In the genomic region with DNA sequence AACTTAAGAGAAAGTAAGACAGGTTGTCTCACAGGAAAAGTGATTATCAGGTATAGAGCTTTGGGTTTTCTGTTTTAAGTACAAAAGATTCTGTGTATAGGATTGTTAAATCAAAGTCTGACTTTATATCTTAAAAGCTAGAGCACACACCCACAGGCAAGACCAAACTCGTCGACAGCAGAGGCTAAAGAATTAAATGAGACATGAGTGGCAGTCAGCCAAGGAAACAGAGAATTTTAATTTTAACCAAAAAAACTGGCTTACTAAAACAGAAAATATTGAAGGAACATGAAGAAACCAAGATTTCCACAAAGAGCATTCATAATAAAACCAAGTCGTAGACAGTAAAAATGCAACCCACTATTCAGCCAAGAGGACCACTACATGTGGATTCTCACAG, we compare ENCODE assay signal across 23 mouse cellular contexts.
A peak's percentile ranks its signal among the peaks of the same experiment; 100 is the strongest.
DNase-seq lines count a peak whose midpoint lies in the region; ATAC-seq lines count a peak whose summit lies in the region.
"Had no signal": no experiment of that assay in that cellular context is flagged by ENCODE, and none has a peak within 500 bp of the region (broad histone marks: within the 10 kb centered on the region; RNA-seq: fewer than 3 reads in every experiment).

No protein-coding gene starts in this region.

- H3K27ac ChIP-seq in liver, embryonic 11.5 days (ENCODE audit: low read depth, low read length) = no peak overlapping the region
- H3K27ac ChIP-seq: hindbrain, embryonic 15.5 days; limb, embryonic 15.5 days; lung, embryonic 15.5 days; midbrain, embryonic 15.5 days; stomach, embryonic 15.5 days had no signal

- no peaks in the 10 kb centered on the region for H3K27me3 ChIP-seq in liver, embryonic 11.5 days (replicated peaks; ENCODE audit: control insufficient read depth, insufficient read depth, low read length)
- H3K27me3 ChIP-seq: hindbrain, embryonic 15.5 days; limb, embryonic 15.5 days; lung, embryonic 15.5 days; midbrain, embryonic 15.5 days; stomach, embryonic 15.5 days had no signal

- H3K4me3 ChIP-seq in liver, embryonic 11.5 days (ENCODE audit: low read depth, low read length) = no peak overlapping the region
- H3K4me3 ChIP-seq: erythroblast, embryonic 14.5 days; hindbrain, embryonic 15.5 days; limb, embryonic 15.5 days; lung, embryonic 15.5 days; midbrain, embryonic 15.5 days; stomach, embryonic 15.5 days had no signal

- no peak overlapping the region for H3K9ac ChIP-seq in liver, embryonic 11.5 days (ENCODE audit: low read depth, low read length)
- H3K9ac ChIP-seq: hindbrain, embryonic 15.5 days; limb, embryonic 15.5 days; lung, embryonic 15.5 days; midbrain, embryonic 15.5 days; stomach, embryonic 15.5 days had no signal

- DNase-seq in frontal cortex, postnatal 10 days (ENCODE audit: low spot score in 2 of 2) = no peak
- peak; percentile 30 for DNase-seq in left cerebral cortex, adult 11 months (ENCODE audit: low spot score)
- DNase-seq in left cerebral cortex, adult 8-10 months (ENCODE audit: low spot score in 2 of 2) = no peak
- peak; percentile 7 for DNase-seq in right cerebral cortex, postnatal 14 days
- no peak for DNase-seq in right cerebral cortex, postnatal 25 days
- DNase-seq in MN1 (ENCODE audit: low spot score) = no peak
- no peak for DNase-seq in liver, embryonic 11.5 days (ENCODE audit: low spot score)
- DNase-seq: adrenal gland, postnatal 36 days; B cell, adult 2 months; cerebellum, postnatal 10 days; gastrocnemius, postnatal 36 days; heart, postnatal 14 days; retina, postnatal 1 day had no signal

- H3K4me2 ChIP-seq in liver, embryonic 11.5 days = no peak overlapping the region
- H3K4me2 ChIP-seq: heart, embryonic 11.5 days; hindbrain, embryonic 15.5 days; limb, embryonic 15.5 days; lung, embryonic 15.5 days; midbrain, embryonic 15.5 days; stomach, embryonic 15.5 days had no signal

- ATAC-seq in frontal cortex, adult (ENCODE audit: low TSS enrichment) = peak; percentile 85
- ATAC-seq in liver, embryonic 11.5 days (replicated peaks; ENCODE audit: low FRiP score) = no peak
- ATAC-seq: forebrain, embryonic 16.5 days; intestine, embryonic 16.5 days; midbrain, embryonic 15.5 days had no signal

- H3K4me1 ChIP-seq in liver, embryonic 11.5 days (replicated peaks; ENCODE audit: control insufficient read depth, insufficient read depth, low read length) = peaks cover 2% of the 10 kb centered on the region; the same call in 1 of the 2 replicates
- H3K4me1 ChIP-seq: hindbrain, embryonic 15.5 days; midbrain, embryonic 15.5 days; stomach, embryonic 15.5 days had no signal

- 83% methylated on average over 3 of the region's 3 CpGs for WGBS in liver, embryonic 11.5 days

- no peaks in the 10 kb centered on the region for H3K36me3 ChIP-seq in liver, embryonic 11.5 days (ENCODE audit: control insufficient read depth, insufficient read depth, low read length)
- H3K36me3 ChIP-seq: hindbrain, embryonic 15.5 days; limb, embryonic 15.5 days; lung, embryonic 15.5 days; midbrain, embryonic 15.5 days; stomach, embryonic 15.5 days had no signal

- H3K9me3 ChIP-seq in liver, embryonic 11.5 days (ENCODE audit: control insufficient read depth, low read length) = no peaks in the 10 kb centered on the region
- H3K9me3 ChIP-seq: hindbrain, embryonic 15.5 days; limb, embryonic 15.5 days; lung, embryonic 15.5 days; midbrain, embryonic 15.5 days; stomach, embryonic 15.5 days had no signal

Comparison
In these comparisons a context has a peak if more than half of its experiments do, and no peak if none do; other contexts are left out.
1. DNase-seq: peak in left cerebral cortex, adult 11 months (single experiment) and right cerebral cortex, postnatal 14 days (single experiment); none in frontal cortex, postnatal 10 days (0 of 2), left cerebral cortex, adult 8-10 months (0 of 2), right cerebral cortex, postnatal 25 days (single experiment), MN1 (single experiment) and liver, embryonic 11.5 days (single experiment).